Mouse (Mus musculus) CD4-positive, CD25-positive, alpha-beta regulatory T cell, adult 4 months (primary cell): Measurements from ENCODE around the gene Per1. TPM values are rescaled to one million over a fixed set of nuclear protein-coding genes. Genes with fewer than 3 reads are reported as not detected.
"Not testable (repeated sequence)": the region's sequence is repeated elsewhere in the genome, so short reads cannot be mapped to it uniquely, and the experiment has no call there.

Experiments
- ATAC-seq: one replicate; pipeline ENCODE4 v1.8.0; 2017
- polyA plus RNA-seq, 2 experiments: library from polyadenylated mRNA; unstranded; fragments of 100-300 nt; shearing (Covaris generic); gene quantifications; one replicate each; pipeline ENCODE4 v1.2.1; 2017

Per1 gene
- polyA plus RNA-seq, 2 experiments from 2014 or later, result 4.5 to 6.6 TPM

DNA sequence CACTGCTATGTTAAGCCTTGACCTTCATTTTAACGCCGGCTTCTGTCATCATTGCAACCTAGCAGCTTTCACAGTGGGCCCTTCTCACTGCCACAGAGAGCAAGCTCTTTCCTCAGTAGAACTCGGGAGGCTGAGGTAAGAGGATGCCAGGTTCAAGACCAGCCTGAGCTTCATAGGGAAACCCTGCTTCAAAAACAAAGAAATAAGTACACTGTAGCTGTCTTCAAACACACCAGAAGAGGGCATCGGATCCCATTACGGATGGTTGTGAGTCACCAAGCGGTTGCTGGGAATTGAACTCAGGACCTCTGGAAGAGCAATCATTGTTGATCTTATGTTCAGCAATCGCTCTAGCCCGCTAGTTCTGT is 14.2 kb upstream of the Per1 start:
- no peak for ATAC-seq

DNA sequence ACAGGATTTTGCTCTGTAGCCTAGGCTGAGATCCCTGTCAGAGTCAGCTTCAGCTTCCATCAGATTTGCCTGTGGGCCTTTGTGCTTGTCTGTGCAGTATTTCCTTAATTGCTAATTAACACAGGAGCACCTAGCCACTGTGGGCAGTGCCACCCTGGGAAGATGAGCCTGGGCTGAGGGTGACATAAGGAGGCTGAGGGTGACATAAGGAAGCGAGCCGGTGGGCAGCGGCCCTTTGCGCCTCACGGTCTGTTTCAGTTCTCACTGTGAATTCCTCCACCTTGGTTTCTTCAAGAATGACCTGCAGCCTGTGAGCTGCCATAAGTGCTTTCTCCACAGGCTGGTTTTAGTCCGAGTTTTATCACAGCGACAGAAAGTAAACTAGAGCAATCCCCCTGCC is 13.4 kb upstream of the Per1 start:
- no peak for ATAC-seq

DNA sequence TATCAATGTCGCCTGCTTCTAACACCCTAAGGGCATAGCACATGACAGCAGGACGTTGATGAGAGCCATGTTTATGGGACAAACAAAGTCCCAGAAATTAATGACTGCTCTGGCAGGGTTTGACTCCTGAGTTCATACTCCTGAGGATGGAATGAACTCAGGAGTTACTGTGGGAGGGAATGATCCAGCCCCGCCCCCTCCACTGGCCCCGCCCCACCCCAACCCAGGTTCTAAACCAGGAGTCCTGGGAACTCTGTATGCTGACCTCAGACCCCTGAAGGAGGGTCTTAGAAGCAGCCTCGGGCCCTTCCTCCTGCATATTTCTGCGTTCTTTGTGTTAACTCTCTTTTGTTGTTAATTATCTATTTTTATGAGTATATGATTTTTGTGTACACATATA is 9.4 kb upstream of the Per1 start:
- ATAC-seq, result no peak

DNA sequence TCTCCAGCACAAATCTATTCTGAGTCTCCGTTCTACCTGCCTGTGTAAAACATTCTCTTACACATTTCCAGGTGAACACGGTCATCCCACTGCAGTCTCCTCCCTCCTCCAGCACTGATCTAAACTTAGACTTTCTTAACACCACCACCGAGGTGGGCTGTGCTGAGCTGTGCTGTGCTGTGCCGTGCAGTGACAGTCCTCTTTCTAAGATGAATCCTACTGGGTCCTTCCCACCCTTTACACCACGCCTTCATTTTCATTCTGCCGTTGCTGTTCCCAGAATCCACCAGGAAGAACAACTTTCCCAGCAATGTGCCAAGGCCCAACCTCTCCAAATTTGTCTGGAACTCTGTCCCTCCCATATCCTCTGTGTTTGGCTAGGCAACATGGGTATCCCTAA is 8.6 kb upstream of the Per1 start:
- ATAC-seq, result no peak

DNA sequence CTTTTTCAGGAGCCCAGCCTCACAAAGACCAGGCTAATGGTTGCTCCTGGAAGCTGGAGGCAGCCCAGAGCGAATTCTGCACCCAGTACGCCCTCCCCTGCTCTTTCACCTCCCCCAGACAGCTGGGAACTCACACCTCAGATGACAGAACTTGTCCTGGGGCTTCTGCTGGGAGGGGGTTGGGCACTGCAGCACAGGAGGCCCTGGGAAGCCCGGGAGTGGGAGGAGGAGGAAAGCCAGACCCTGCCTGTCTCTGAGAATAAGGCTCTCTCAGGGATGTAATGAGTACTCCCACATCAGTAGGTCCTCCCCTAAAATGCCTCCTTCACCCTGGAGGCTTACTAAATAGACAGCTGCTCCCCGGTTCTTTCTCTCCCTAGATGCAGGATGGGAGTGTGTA is 7.9 kb upstream of the Per1 start:
- no peak for ATAC-seq

DNA sequence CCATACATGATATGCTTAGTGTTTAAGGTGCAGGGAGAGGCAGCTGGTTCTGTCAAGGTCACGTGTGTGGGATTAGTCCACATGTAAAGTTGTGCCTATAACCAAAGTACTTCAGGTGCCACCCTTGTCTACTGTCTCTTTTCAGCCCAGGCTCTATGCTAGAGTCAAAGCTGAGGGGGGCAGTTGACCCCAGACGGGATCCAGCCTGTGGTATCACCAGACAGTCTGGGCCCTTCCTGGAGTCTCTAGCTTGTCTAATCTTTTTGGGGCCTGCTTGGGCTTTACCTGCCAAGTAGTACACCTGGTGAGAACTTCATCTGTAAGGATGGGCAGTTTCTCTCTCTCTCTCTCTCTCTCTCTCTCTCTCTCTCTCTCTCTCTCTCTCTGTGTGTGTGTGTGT is 7.4 kb upstream of the Per1 start:
- no peak for ATAC-seq

DNA sequence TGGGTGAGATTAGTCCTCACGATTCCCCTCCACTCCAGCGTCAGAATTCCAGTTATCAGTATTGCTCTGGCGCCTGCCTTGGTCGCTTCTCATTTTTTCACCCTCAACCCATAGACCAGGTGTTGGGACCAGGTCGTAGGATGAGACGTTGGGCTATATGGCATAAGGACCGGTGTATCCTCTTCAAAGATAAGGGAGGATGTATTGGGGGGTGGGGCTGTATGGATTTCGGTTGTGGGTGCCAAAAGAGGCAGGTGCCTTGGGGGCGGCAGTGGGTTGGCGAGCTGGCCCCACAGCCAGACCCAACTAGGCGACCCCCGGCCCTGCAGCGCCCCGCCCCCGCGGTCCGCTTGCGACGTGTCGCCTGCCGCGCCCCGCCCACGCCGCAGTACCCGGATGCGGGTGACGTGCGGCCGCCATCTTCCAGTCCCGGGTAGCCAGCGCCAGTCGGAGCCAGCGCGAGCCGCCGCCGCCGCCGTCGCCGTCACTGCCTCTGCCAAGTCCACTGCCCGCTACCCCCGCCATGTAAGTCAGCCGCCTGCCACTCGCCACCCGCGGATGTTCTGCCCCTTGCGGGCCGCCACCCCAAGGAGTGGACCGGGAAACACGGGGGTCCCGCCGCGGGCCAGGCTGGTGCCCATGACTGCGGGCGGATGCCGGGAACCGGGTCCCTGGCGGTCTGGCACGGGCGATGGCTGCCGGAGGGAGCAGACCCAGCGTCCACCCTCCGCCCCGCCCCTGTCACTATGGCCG is 6.7 kb upstream of the Per1 start, which contains the start of gene Vamp2:
Gene Vamp2, plus strand, starts transcription at position 388 of the 753 bp plus-strand sequence.
- peak; percentile 62 for ATAC-seq

DNA sequence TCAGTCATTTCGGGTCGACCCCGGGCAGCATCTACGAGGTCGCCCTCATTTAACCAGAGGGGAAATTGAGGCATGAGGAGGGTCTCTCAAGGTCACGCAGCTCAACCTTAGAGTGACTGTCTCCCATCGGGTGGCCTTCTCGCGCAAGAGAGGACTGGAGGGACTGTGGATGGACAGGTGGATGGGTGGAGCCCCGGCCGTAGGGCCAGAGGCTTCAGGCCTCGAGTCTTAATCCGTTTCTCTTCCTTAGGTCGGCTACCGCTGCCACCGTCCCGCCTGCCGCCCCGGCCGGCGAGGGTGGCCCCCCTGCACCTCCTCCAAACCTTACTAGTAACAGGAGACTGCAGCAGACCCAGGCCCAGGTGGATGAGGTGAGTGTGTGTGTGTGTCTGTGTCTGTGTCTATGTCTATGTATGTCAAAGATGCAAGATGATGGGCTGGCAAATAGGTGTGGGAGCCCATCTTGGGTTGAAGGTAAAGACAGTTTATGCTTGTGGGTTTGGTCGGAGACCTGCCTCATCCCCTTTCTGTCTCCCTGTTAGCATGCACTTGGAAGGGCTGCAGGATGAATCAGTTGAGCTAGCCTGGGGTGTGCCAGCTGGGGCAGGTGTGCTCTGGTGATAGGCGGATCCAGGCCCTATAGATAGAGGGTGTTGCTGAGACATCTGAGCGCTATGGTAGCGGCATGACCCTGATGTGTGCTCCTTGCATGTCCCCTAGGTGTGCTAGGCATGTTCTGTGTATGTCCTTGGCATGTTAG is 6.0 kb upstream of the Per1 start:
- ATAC-seq, result peak; percentile 9

DNA sequence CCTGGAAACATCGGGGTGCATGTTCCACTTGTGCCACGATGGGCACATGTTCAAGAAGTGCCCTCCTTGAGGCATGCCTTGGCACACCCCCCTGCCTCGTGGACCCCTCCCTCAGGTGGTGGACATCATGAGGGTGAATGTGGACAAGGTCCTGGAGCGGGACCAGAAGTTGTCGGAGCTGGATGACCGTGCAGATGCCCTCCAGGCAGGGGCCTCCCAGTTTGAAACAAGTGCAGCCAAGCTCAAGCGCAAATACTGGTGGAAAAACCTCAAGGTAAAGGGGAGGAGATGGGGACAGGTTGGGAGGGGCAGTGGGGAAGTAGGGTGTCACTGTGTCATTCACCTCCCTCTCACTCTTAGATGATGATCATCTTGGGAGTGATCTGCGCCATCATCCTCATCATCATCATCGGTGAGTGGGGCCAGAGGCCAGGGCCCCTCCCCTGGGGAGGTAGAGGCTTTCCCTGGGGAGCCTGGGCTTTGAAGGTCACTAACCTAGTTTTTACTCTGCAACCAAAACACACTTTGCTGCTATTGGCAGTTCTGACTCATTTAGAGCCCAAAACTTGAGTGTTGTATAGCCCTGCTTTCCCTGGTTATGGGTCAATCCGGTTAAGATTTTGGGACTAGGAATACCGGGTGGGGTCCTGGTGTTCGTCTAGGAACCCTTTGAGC is 5.3 kb upstream of the Per1 start:
- no peak for ATAC-seq

DNA sequence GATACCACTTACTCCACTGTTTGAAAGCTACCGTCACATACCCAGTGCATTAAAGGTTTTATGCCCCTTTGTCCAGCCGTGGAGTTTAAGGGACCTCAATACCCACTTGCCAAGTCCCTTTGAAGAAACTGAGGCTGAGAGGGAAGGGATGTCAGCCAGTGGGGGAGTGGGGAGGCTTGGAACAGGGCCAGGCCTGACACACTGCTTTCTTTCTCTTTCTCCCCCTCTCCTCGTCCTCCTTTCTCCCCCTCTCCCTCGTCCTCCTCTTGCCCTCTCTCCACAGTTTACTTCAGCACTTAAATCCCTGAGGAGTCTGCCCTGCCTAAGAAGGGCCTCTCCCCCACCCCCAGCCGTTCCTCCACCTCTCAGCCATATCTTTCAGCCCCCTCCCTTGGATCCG is 4.7 kb upstream of the Per1 start:
- ATAC-seq, result no peak

DNA sequence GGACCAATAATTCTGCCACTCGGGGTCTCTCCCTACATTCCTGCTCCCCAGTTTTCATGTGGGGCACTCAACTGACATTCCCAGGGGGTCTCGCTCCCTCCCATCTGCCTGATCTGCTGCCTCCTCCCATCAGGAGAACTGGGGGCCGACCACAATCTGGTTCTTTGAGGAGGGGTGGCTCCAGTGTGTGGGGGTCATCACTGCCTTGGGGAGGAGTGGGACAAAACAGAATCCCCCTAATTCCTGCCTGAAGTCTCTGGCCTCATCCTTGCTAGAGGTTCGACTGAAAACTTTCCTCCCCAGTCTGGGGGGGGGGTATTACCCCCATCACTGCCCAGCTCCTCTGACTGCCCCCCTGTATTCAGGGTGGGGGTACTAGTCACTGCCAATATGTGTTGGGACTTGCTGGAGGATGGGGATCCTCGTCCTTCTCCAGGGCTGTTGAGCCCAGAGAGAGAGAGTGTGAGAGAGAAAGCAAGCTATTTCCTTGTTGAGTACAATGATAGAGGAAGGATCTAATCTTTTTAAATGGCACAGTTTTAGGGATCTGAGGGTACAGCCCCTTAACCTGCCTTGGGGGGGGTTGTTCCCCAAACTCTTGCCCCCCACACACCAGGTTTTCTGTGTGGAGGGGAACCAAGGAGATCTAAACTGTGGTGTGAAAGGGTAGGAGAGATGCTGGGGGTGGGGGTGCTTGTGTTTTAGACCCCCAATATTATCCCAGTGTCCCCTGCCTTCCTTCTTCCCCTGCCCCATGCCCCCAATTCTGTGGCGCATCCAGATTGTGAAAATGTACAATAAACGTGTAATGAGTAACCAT is 3.2 kb upstream of the Per1 start:
- ATAC-seq, result no peak

DNA sequence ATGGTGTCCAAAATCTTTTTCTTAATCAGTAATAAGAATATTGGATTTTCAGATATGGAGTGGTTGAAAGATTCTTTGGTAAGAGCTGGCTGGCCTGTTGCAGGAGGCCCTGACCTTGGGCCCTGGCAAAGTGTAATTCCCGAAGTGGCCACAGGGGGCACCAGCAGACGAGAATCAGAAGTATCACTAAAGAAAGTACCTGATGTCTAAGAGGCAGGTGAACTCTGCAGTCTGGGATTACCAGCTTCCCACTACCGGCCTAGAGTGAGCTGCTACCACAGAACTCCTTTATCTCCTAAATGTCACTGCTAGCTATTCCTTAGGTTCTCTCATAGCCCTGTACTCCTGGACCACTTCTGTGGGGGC is 2.6 kb upstream of the Per1 start:
- ATAC-seq, result no peak

DNA sequence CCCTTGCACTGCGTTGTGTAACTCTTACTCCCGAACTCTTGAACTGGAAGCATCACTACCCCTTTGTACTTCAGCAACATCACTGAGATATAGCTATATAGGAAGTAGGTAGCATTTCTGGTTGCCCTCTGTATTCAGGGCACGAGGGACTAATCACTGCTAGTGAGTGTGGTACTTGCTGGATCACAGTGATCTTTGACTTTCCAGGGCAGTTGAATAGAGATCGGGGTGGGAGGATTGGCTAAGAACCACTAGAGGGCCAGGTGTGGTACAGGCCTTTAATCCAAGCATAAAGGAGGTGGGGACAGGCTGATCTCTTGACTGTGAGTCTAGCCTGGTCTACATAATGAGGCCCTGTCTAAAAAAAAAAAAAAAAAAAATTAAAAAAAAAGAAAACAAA is 2.1 kb upstream of the Per1 start:
- ATAC-seq, result no peak

DNA sequence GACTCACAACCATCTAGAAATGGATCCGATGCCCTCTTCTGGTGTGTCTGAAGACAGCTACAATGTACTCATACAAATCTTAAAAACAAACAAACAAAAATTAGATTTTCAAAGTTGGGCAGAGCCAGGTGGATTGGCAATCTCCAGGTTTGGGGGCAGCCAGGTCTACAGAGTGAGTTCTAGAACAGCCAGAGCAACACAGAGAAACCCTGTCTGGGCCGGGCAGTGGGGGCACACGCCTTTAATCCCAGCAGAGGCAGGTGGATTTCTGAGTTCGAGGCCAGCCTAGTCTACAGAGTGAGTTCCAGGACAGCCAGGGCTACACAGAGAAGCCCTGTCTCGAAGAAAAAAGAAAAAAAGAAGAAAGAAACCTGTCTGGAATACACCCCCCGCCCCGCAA is 1.2 kb upstream of the Per1 start:
- ATAC-seq, result not testable (repeated sequence)

DNA sequence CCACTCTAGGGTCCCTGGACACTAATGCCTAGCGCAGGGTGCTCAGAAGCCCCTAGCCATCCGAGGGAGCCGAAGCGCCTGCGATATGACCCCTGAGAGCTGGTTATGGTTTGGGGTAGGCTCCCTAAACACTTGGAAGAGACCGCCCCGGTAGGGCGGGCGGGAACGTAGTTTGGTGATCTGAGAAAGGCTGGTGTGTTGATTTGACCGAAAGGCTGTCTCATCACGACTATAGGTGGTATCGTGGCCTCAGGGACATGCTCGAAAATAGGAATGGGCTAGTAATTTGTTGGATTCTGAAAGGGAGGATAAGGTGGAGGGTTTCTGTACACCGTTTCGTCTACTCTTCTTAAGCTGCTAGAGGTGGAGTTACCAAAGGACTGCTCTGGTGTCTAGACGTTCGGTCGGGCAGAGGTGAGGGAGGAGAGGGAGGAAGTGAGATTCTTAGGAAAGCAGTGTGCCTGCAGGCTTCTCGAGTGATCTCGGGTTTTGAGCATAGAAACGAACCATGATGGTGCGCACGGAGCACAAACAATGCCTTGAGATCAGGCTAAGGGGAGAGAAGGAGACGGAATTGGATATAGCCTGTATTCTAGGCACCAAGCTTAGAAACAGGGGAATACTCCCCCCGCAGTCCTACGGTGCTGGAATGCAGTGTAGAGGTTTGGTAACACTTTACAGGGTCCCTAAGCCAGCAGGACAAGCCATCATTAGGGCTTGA is 654 bp downstream of the Per1 start:
- no peak for ATAC-seq

DNA sequence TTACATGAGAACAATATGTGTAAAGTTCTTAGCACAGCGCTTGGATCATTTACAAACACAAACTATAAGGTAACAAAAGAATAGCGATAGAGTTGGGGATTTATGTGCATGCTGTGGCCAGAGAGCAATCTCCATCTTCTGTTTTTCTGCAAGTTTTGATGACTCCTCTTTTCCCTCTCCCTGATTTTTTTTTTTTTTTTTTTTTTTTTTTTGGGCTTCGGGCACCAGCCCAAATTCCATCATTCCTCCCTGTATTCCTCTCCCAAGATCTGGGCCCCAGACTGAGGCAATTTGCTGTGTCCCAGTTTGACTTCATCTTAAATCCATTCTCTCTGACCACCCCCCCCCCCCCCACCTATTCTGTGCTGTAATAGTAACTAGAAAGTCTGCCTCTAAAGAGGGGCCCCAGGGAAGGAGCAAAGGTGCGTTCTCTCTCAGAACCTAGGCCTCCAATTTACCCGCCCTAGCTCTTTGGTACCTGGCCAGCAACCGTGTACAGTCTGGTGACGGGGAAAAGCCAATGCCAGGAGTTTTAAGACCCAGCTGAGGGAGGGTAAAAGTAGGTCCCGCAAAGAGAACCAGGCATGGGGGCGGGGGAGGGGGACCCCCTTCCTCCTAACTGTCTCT is 1.5 kb downstream of the Per1 start:
- no peak for ATAC-seq

DNA sequence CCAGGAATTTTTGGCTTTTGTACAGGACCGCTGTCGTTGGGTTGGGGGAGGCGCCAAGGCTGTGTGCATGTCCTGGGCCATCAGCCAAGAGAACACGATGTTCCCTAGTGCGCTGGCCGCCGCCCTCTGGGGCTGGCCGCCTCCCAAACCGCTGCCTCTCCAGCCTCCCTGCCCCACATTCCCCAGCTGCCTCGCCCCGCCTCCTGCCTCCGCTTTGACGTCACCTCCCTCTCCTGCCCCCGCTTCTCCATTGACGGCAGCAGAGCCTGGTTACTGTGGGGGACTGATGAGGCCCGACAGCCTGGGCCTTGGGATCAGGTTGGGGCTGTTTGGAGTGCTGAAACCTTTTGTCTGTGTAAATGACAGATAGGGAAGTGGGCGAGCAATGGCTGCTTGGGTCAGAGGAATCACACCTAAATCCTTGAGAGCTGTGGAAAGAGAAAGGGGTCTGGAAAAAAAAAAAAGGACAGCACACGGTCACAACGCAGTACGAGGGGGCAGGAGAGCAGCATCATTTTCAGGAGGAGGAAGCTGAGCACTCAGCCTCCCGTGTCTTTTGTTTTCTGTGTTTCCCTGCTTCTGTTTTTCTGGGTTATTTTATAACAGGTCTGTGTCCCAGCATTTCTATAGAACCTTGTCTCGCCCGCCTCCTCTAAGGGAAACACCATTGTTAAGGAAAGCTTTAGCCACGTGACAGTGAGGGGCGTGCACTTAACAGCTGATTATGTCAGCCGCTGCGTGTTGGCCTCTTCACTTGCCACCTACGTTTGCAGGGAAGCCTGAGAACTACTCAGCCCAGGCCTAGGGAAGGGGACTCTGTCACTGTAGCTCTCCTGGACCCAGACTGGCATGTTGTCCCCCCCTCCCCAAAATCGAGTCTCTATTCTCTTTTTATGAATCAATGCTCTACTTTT is 2.2 kb downstream of the Per1 start:
- peak; percentile 2 for ATAC-seq

DNA sequence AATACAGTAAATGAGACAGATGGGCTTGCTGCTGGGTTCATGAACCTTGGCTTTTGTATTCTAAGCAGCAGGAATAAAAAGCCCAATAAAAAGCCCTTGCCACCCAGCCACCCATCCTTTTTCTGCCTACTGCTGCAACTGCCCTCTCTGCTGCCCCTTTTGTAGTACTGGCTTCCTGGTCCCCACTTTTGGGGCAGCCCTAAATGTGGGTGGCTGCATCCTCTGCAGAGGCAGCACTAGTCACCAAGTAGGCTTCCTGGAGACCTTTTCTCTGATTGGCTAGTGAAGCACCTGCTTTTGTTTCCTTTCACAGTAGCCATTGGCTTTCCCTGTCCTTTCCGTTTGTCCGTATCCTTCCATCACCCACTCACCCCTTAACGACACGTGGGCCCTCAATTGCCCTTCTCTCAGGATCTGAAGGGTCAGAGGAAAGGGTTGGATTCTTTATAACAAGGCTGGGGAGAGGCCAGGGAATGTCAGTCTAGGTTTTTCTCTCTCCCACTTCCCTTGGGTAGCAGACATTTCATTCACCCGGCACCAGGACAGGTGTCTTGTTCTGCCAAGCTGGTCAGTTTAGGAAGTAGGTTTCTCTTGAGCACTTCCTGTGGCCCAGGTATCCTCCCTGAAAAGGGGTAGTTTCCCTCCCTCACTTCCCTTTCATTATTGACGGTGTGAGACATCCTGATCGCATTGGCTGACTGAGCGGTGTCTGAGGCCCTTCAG is 3.2 kb downstream of the Per1 start:
- peak; percentile 45 for ATAC-seq

DNA sequence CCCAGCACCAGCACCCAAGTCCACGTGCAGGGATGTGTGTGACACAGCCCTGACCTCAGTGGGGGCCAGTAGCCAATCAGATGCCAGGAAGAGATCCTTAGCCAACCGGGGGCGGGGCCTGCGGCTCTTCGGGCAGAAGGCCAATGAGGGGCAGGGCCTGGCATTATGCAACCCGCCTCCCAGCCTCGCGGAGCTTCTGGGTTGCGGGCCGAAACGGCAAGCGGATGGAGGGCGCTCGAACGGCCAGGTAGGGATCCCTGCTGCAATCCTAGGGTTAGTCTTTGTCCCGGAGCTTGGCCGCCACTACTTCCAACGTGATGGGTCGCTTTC is 3.7 kb downstream of the Per1 start:
- ATAC-seq, result no peak
